Mouse (Mus musculus) natural killer cell, adult 2 months (primary cell): ENCODE results near the gene Slc7a5.
A peak's percentile ranks its signal among the peaks of the same experiment; 100 is the strongest.

Experiments
- DNase-seq, 2 experiments: peaks; one replicate each; pipeline ENCODE4 v3.0.0; 2022; ENCODE audit warnings: low spot score in 2 of 2

The Slc7a5 gene

DNA sequence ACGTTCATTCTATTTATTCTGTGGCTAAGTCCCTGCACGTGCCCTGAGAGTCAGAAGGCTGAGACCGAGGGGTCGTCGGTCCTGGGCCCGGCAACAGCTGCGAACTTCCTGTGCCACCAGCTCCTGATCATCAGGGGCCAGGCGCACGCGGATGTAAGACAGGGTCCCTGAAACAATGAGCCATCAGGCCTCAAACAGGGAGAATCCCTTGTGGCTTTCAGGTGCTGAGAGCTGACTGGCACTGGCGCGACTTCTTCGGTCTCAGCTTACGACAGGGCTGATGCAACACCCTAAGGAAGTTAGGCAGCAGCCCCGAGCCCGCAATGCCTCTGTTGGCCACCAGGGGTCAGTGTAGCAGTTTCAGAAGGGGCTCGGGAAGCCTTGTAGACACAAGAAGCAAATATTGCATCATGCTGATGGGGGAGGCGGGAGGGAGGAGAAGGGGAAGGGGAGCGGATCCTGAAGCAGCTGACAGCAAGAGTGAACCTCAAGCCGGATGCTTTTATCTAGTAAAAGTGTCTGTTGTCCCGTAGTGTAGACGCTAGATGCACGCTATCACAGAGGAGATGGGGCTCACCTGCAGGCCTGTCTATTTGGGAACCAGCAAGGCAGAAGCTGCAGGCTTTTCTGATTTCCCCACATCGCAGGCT, 56.5 kb downstream of the Slc7a5 start:
- peak; percentile 94 to 95 for DNase-seq

GRCm38 (mm10) chr8:121850436-121850820, 57.1 kb downstream of the Slc7a5 start:
- DNase-seq = no peak

DNA sequence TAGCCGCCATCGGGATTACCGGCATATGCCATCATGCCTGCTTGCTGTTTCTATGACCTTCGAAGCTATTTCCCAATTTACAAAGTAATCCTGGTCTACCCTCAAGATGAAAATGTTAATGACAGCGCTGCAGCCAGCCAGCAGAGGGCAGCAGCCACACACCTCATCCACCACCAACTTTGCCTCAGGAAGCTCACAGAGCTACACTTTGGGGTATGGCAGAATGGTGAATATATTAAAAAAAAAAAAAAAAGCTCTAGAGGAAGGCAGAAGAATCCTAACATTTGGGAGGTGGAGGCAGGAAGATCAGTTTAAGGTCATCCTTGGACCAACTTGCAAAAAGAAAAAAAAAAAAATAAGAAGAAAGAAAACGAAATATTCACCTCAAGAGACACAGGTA, 57.5 kb downstream of the Slc7a5 start:
- DNase-seq = peak; percentile 58 to 75

GRCm38 (mm10) chr8:121849303-121849702, 58.2 kb downstream of the Slc7a5 start:
- DNase-seq = no peak

DNA sequence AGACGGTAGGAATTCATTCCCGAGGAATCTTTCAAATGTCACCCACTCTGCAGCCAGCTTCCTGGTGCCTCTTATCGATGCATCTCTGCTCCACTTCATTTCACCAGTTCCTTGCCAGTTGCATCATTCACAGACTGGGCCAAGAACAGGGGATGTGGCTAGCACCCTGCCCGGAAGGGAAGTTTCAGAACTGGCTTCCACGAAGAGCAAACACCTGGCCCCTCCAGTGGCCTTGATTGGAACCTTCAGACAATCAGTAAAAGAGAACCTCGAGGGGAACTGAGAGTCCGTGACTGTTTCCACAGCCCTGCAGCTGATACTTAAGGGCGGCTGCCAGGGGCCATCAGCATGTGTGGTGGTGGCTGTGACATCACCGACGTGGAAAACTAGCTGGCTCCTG, 59.0 kb downstream of the Slc7a5 start:
- DNase-seq = no peak

GRCm38 (mm10) chr8:121847987-121848386, 59.5 kb downstream of the Slc7a5 start:
- no peak for DNase-seq

- no peak for DNase-seq
Measured at GRCm38 (mm10) chr8:121847261-121847822, 60.2 kb downstream of the Slc7a5 start.

- no peak for DNase-seq
Measured at GRCm38 (mm10) chr8:121846815-121847214, 60.7 kb downstream of the Slc7a5 start.

- DNase-seq = no peak
Measured at GRCm38 (mm10) chr8:121844765-121845164, 62.7 kb downstream of the Slc7a5 start.

- DNase-seq = no peak
Measured at GRCm38 (mm10) chr8:121843184-121843733, 64.2 kb downstream of the Slc7a5 start.

- no peak for DNase-seq
Measured at GRCm38 (mm10) chr8:121842064-121842955, 65.2 kb downstream of the Slc7a5 start.

- DNase-seq = peak; percentile 72 to 74
Measured at GRCm38 (mm10) chr8:121841242-121841641, 66.3 kb downstream of the Slc7a5 start.

- peak; percentile 79 to 80 for DNase-seq
Measured at GRCm38 (mm10) chr8:121832503-121832902, 75.0 kb downstream of the Slc7a5 start.

- no peak for DNase-seq
Measured at GRCm38 (mm10) chr8:121832061-121832460, 75.4 kb downstream of the Slc7a5 start.
